Mouse (Mus musculus) testis, adult 2 months (tissue): ENCODE results near the gene 1700017B05Rik.

ENCODE experiments used
- CTCF ChIP-seq: fragments of 200-500 bp; IDR thresholded peaks from 2 replicates; pipeline ENCODE4 v1.5.1; 2012; ENCODE audit warnings: low read depth, mild to moderate bottlenecking, inconsistent platforms, low read length, moderate library complexity; ENCODE audit not compliant: control insufficient read depth, insufficient read depth, insufficient replicate concordance
- POLR2A ChIP-seq: fragments of 200-500 bp; IDR thresholded peaks from 2 replicates; pipeline ENCODE4 v1.6.1; 2012; ENCODE audit warnings: low read depth, mild to moderate bottlenecking, inconsistent platforms, low read length, moderate library complexity; ENCODE audit not compliant: control insufficient read depth

DNA sequence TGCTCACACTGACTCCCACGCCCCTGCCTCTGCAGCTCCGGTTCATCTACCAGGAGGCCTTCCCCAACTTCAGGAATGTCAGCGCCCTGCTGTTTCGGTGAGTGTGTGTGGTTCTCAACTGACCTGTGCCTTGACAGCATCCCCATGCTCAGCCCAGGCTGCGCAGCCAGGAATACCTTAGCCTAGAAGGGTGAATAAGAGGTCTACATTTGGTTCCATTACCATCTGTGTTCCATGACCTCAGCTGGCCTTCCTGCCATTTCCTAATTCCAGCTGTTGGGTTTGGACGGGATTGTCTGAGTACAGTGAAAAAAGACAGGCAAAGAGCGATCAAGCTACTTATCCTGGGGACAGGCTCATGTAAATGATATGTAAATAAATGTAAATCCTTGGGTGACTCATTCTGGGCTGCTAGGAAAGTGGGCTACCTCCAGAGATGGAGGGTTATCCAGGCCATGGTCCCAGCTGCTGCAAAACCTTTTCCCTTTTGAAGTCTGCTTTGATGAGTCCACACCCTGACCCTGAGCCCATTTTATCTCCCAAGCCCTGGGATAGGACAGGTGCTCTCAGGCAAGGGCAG lies 18.2 kb downstream of the 1700017B05Rik start:
- TF ChIP-seq POLR2A (no peak), CTCF (no peak)
